Comparison of ENCODE assay signal across 9 mouse cellular contexts in genomic region chr5:111415575-111415974, GRCm38 (mm10). TPM values are rescaled to one million over a fixed set of nuclear protein-coding genes. Genes with fewer than 3 reads are reported as not detected.
DNase-seq lines count a peak whose midpoint lies in the region; ATAC-seq and TF ChIP-seq lines count a peak whose summit lies in the region.
"Had no signal": no experiment of that assay in that cellular context is flagged by ENCODE, and none has a peak within 500 bp of the region (broad histone marks: within the 10 kb centered on the region; RNA-seq: fewer than 3 reads in every experiment).

No protein-coding gene starts in this region.

- TF ChIP-seq POLR2A in cerebellum, adult 2 months (IDR thresholded peaks at IDR 0.05; ENCODE audit: borderline replicate concordance, insufficient read depth, low read length) = no peak

- intact Hi-C loops in heart, postnatal 25 days (cut with DNase I) = loop anchor here (2.0 to 5.0 kb wide), 3 partner anchors 117 to 737 kb away; no protein-coding TSS in a partner anchor

- no peak overlapping the region for H3K27ac ChIP-seq in heart, embryonic 14.5 days (replicated peaks in 1 of 2; ENCODE audit: control insufficient read depth in 1 of 2, insufficient read depth in 1 of 2, low read depth in 2 of 2, low read length in 2 of 2)
- H3K27ac ChIP-seq in embryonic facial prominence, embryonic 10.5 days (replicated peaks) = peak overlapping the region; percentile 99
- H3K27ac ChIP-seq in hindbrain, embryonic 14.5 days = peak overlapping the region; percentile 89
- H3K27ac ChIP-seq in midbrain, embryonic 13.5 days = peak overlapping the region; percentile 97
- H3K27ac ChIP-seq in cerebellum, adult 2 months (ENCODE audit: insufficient read depth, low read length) = no peak overlapping the region
- H3K27ac ChIP-seq: macrophage had no signal

- H3K4me1 ChIP-seq in heart, embryonic 14.5 days (ENCODE audit: control insufficient read depth in 2 of 2, insufficient read depth in 2 of 2, low read length in 2 of 2) = peaks cover 19 to 31% of the 10 kb centered on the region in 2 experiments; a peak in 3 of 4 replicates
- H3K4me1 ChIP-seq in embryonic facial prominence, embryonic 10.5 days = peaks cover 63% of the 10 kb centered on the region
- H3K4me1 ChIP-seq in hindbrain, embryonic 14.5 days (replicated peaks; ENCODE audit: control insufficient read depth, insufficient read depth, low read length) = peaks cover 45% of the 10 kb centered on the region
- peaks cover 52% of the 10 kb centered on the region for H3K4me1 ChIP-seq in midbrain, embryonic 13.5 days (replicated peaks)
- peaks cover 4% of the 10 kb centered on the region; the same call in 1 of the 2 replicates for H3K4me1 ChIP-seq in cerebellum, adult 2 months (ENCODE audit: control insufficient read depth, insufficient read depth, low read length)

- H3K27me3 ChIP-seq in heart, embryonic 14.5 days (ENCODE audit: control insufficient read depth, insufficient read depth, low read length) = peaks cover 19% of the 10 kb centered on the region
- peaks cover 48% of the 10 kb centered on the region for H3K27me3 ChIP-seq in embryonic facial prominence, embryonic 10.5 days (replicated peaks; ENCODE audit: low read depth, poor library complexity, severe bottlenecking)
- H3K27me3 ChIP-seq in hindbrain, embryonic 14.5 days (ENCODE audit: control insufficient read depth, insufficient read depth, low read length) = no peaks in the 10 kb centered on the region; the same call in 1 of the 2 replicates
- H3K27me3 ChIP-seq in midbrain, embryonic 13.5 days = peaks cover 13% of the 10 kb centered on the region; the same call in 1 of the 2 replicates
- peaks cover 17% of the 10 kb centered on the region for H3K27me3 ChIP-seq in cerebellum, adult 2 months (ENCODE audit: control insufficient read depth, insufficient read depth, low read length)

- H3K9me3 ChIP-seq in heart, embryonic 14.5 days (ENCODE audit: control insufficient read depth, low read length) = no peaks in the 10 kb centered on the region
- no peaks in the 10 kb centered on the region for H3K9me3 ChIP-seq in embryonic facial prominence, embryonic 10.5 days
- no peaks in the 10 kb centered on the region for H3K9me3 ChIP-seq in hindbrain, embryonic 14.5 days (ENCODE audit: control insufficient read depth, low read length)
- no peaks in the 10 kb centered on the region for H3K9me3 ChIP-seq in midbrain, embryonic 13.5 days

- 7% methylated on average over 14 of the region's 14 CpGs for WGBS in heart, embryonic 14.5 days
- 1% methylated on average over 14 of the region's 14 CpGs for WGBS in embryonic facial prominence, embryonic 10.5 days
- WGBS in hindbrain, embryonic 14.5 days = under 1% methylated on average over 14 of the region's 14 CpGs
- under 1% methylated on average over 14 of the region's 14 CpGs for WGBS in midbrain, embryonic 13.5 days
- 17% methylated on average over 14 of the region's 14 CpGs for WGBS in cerebellum, adult 2 months

- no peak for ATAC-seq in heart, embryonic 14.5 days (ENCODE audit: insufficient number of reproducible peaks, insufficient read depth, low FRiP score, low read depth)
- no peak for ATAC-seq in hindbrain, embryonic 14.5 days (ENCODE audit: low FRiP score)
- no peak for ATAC-seq in midbrain, embryonic 13.5 days

- H3K36me3 ChIP-seq in heart, embryonic 14.5 days (ENCODE audit: control insufficient read depth, insufficient read depth, low read length) = peaks cover 9% of the 10 kb centered on the region
- peaks cover 25% of the 10 kb centered on the region for H3K36me3 ChIP-seq in embryonic facial prominence, embryonic 10.5 days (replicated peaks)
- H3K36me3 ChIP-seq in hindbrain, embryonic 14.5 days (replicated peaks; ENCODE audit: control insufficient read depth, insufficient read depth) = peaks cover 18% of the 10 kb centered on the region
- peaks cover 21% of the 10 kb centered on the region for H3K36me3 ChIP-seq in midbrain, embryonic 13.5 days

- peak overlapping the region in 1 of 2 experiments; percentile 89; a peak in 3 of 4 replicates for H3K4me3 ChIP-seq in heart, embryonic 14.5 days (ENCODE audit: control insufficient read depth in 1 of 2, insufficient read depth in 1 of 2, low read depth in 1 of 2, low read length in 2 of 2)
- peak overlapping the region; percentile 99 for H3K4me3 ChIP-seq in embryonic facial prominence, embryonic 10.5 days
- peak overlapping the region; percentile 92 for H3K4me3 ChIP-seq in hindbrain, embryonic 14.5 days (replicated peaks; ENCODE audit: low read length)
- peak overlapping the region; percentile 97 for H3K4me3 ChIP-seq in midbrain, embryonic 13.5 days (replicated peaks)
- no peak overlapping the region for H3K4me3 ChIP-seq in cerebellum, adult 2 months (replicated peaks; ENCODE audit: insufficient read depth, low read depth, low read length)

- TF ChIP-seq CTCF in cerebellum, adult 2 months (IDR thresholded peaks at IDR 0.05; ENCODE audit: borderline replicate concordance, insufficient read depth, low read depth, low read length) = no peak

- no peak for DNase-seq in heart, postnatal 25 days (ENCODE audit: low spot score)
- peak; percentile 37 for DNase-seq in embryonic facial prominence, embryonic 10.5 days (ENCODE audit: low spot score)
- no peak for DNase-seq in hindbrain, embryonic 14.5 days (ENCODE audit: low spot score)
- DNase-seq in cerebellum, adult 18-20 months = no peak
- no peak for DNase-seq in cerebellum, postnatal 4 days (ENCODE audit: low spot score in 2 of 2)
- no peak for DNase-seq in cerebellum, adult 2 months

- peak overlapping the region; percentile 18; the same call in 1 of the 2 replicates for H3K9ac ChIP-seq in heart, embryonic 14.5 days (ENCODE audit: low read length)
- H3K9ac ChIP-seq in hindbrain, embryonic 14.5 days = peak overlapping the region; percentile 93
- peak overlapping the region; percentile 80 for H3K9ac ChIP-seq in midbrain, embryonic 13.5 days (replicated peaks)

- H3K4me2 ChIP-seq in heart, embryonic 14.5 days (ENCODE audit: low read length) = peak overlapping the region; percentile 98
- peak overlapping the region; percentile 99 for H3K4me2 ChIP-seq in hindbrain, embryonic 14.5 days (replicated peaks)
- peak overlapping the region; percentile 100 for H3K4me2 ChIP-seq in midbrain, embryonic 13.5 days (replicated peaks)

RNA-seq across cellular contexts. Expression of gene Mn1, which starts 1.6 kb away (rescaled TPM):
- 5.6 and 6.9 TPM in 2 replicates for polyA plus RNA-seq in heart, embryonic 14.5 days (2014; fragmentation: Nextera tagmentation; extraction: Ambion mirVana)
- total RNA-seq in heart, postnatal 25 days (2021) = 10 to 100 TPM; 16.7 to 20.5 TPM
- 44.3 and 49.5 TPM in 2 replicates for polyA plus RNA-seq in embryonic facial prominence, embryonic 10.5 days (2016; fragmentation: Nextera tagmentation; extraction: Ambion mirVana)
- 27.8 and 28.6 TPM in 2 replicates for polyA plus RNA-seq in hindbrain, embryonic 14.5 days (2014; fragmentation: Nextera tagmentation; extraction: Ambion mirVana)
- 60.2 and 73.1 TPM in 2 replicates for polyA plus RNA-seq in midbrain, embryonic 13.5 days (2015; fragmentation: Nextera tagmentation; extraction: Ambion mirVana)
- polyA plus RNA-seq in cerebellum, adult 2 months (2012; rRNA removed) = 2.4 and 3.3 TPM in 2 replicates
- polyA plus RNA-seq: macrophage had no signal

Comparison
In these comparisons a context has a peak if more than half of its experiments do, and no peak if none do; other contexts are left out.
1. H3K27ac ChIP-seq: peak in embryonic facial prominence, embryonic 10.5 days (single experiment), hindbrain, embryonic 14.5 days (single experiment) and midbrain, embryonic 13.5 days (single experiment); none in heart, embryonic 14.5 days (0 of 2) and cerebellum, adult 2 months (single experiment).
2. H3K9ac ChIP-seq: peak in every context shown above with its lines; median percentile 93 in hindbrain, embryonic 14.5 days; 80 in midbrain, embryonic 13.5 days; 18 in heart, embryonic 14.5 days.
3. Peak in every context shown above with its lines, with median percentiles within 50 percentile points of each other: H3K4me2 ChIP-seq.